Mouse (Mus musculus): ENCODE data around the gene Lpin2.
A peak's percentile ranks its signal among the peaks of the same experiment; 100 is the strongest.

Lpin2 gene

DNA sequence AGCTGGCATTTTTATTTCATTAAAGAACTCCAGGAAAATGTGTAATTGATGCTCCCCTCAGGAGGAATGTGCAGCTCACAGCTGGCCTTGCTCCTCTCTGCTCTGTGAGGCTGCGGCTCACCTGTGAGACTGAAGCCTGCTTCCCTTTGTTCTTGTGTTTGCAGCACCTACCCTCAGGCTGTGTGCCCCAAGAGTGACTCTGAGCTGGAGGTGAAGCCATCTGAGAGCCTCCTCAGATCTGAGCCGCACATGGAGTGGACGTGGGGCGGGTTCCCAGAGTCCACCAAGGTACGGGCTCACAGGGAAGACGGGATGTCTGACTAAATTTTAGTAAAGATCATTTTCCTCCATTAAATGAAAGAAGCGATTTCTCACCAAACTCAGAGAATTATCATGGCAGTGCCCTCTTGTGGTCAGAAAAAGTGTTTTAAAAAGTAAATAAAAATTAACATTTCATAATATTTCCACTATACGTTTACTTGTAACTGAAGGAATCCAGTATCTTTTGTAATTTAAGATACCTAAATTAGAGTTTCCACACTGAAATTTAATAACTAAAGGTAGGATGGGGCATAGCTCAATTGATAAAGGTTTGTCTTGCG, 47.8 kb downstream of the Lpin2 start:
- DNase-seq (ENCODE audit: low read depth, low spot score): peak; percentile 43

DNA sequence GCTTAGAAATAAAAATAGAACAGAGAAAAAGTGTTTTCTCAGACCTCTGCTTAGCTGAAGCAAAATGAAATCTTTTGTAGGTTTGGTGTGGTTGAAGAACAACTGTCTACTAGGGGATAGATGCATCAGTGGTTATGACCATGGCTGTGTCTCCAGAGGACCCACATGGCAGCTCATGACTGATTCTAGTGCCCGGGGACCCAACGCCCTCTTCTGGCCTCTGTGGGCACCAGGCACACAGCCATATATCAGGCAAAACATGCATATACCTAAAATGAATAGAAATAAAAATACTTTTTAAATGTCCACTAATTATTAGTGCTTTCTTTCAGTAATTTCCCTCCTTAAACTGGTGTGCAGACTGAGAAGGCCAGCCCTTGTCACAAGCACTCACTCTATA, 49.6 kb downstream of the Lpin2 start:
- no peak for DNase-seq (ENCODE audit: low read depth, low spot score)

DNA sequence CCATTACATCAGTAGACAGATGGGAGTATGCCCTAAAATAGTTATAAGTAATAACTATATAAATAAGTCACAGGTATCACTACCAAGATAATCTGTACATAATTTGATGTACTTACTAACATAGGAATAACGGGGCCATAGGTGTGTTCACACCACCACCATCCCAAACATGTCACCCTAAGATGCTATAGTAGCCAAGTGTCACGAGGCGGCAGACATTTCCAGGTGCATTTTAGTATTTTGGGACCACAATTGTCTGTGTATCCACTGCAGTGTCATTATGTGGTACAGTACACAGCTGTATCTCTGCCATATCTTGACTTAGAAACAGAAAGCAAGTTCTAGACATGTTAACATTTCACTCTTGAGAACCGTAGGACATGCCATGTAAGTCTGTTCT, 50.9 kb downstream of the Lpin2 start:
- no peak for DNase-seq (ENCODE audit: low read depth, low spot score)

DNA sequence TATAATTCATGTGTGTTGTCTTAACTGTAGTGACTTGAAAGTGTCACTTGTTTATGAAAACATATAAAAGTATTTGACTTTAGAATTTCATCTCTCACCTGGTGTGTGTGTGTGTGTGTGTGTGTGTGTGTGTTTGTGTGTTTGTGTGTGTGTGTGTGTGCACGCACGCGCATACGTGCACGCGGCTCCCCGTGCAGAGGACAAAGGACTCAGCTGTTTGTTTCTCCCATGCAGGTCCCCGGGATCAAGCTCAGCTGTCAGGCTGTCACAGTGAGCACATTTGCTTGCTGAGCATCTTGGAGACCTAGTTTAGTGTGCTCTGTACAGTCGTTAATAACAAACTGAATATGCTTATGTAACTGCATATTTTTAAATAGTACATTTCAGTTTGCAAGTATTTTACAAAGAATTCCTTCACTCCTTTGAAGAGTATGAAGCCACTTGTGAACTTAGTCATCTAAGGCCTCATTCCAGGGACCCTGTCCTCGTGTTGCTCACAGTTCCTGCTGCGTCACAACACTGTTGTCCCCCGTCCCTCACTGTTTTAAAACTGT, 51.8 kb downstream of the Lpin2 start:
- DNase-seq (ENCODE audit: low read depth, low spot score): no peak

DNA sequence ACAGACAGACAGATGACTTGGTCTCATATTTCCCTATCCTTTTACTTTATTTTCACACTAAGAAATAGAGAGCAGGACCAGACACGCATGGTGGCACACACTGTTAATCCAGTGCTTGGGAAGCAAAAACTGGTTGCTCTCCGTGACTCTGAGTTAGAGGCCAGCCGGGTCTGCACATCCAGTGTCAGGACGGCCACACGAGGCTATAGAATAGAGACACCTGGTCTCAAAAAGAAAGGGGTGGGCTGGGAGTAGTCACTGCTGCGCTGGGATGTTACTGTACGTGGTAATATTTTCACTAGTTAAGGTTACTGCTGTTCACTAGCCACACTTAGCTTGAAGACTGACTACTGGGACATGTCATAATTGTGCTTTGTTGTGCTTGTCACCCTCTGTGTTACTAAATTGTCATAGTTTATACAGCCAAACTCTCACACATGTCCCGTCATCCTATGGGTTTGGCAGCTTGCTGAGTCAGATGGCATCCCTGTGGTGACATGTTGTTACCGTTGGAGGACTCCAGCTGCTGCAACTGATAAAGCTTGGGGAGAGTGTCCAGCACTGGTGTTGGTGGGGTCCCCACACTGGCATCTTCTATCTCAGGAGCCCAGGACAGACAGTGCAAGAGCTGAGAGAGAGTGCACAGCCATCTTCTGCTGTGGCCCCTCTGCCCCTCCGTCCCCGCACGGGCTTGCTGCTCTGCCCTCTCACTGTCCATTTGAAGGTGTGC, 53.0 kb downstream of the Lpin2 start:
- no peak for DNase-seq (ENCODE audit: low read depth, low spot score)

DNA sequence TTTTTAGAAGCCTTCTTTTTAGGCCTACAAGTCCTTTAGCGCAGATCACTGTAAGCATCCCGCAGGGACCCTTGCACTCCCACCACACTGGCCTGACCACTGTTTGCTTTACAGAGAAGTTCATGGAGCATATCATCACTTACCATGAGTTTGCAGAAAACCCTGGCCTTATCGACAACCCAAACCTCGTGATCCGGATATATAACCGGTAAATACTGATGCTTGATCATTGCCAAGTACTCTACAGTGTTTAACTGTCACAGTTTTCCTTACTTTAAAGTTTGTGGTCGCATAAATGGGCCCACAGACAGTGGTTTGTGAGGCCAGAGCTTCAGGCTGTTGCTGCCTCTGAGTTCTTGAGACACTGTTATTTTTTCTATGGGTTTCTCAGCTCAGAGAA, 56.1 kb downstream of the Lpin2 start:
- DNase-seq (ENCODE audit: low read depth, low spot score): no peak

DNA sequence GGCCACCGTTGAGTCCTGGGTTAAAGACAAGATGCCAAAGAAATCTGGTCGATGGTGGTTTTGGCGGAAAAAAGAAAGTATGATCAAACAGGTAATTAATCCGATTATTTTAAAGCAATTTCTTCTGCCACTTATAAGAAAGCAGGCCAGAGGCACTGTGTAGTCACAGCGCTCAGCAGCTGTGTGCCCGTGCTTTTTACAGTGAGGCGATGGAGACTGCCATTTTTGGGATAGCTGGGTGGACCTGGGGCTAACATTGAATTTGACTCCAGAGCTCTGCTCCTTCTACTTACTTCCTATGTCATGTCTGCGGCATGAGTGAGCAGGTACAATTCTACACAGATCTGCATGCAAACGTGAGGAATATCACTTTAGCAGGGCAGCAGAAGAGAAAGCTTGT, 58.5 kb downstream of the Lpin2 start:
- no peak for DNase-seq (ENCODE audit: low read depth, low spot score)

DNA sequence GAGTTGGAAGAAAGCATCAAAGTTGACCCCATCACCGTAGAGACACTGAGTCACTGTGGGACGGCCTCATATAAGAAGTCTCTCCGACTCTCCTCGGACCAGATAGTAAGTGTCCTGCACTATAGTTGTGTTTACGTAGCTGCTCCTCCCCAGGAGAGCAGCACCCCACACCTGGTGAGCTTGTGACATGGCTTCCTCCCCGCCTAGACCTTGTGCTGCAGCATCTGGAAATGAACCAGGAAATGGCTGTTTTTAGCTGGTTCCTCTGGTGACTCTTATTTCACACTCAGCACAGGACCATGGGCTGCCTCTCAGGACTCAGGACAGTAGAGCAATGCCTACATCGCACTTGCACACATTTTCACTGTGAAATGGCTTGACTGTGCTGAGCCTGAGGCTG, 60.3 kb downstream of the Lpin2 start:
- no peak for DNase-seq (ENCODE audit: low read depth, low spot score)

DNA sequence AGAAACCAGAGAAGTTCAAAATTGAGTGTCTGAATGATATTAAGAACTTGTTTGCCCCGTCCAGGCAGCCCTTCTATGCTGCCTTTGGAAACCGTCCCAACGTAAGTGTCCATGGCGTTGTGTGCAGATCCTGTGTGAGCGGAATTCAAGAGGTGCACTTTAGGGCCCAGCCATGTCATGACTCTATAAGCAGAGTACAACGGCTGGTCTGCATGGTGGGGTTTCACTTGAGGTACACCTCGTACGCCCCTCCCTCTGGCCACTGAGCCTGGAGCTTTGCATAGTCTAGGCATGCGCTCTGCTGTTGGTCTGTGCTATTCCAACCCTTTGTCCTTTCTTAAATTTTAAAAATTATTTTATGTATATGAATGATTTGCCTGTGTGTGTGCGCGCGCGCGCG, 62.8 kb downstream of the Lpin2 start:
- DNase-seq (ENCODE audit: low read depth, low spot score): no peak

DNA sequence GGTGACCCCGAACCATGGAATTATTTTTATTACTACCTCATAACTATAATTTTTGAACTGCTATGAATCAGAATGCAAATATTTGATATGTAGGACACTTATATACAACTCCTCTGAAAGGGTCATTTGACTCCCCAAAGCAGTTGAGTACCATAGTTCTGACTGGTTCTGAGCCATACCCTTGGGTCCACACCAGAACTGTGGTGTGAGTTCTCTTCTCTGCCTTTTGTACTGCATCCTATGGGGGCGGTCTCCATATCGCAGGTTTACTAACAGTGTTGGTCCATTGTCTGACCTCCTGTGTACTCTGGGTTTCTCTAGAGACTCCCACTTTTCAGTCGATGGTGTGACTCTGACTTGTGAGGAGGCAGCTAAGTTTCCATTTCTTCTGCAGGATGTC, 63.7 kb downstream of the Lpin2 start:
- DNase-seq (ENCODE audit: low read depth, low spot score): no peak

DNA sequence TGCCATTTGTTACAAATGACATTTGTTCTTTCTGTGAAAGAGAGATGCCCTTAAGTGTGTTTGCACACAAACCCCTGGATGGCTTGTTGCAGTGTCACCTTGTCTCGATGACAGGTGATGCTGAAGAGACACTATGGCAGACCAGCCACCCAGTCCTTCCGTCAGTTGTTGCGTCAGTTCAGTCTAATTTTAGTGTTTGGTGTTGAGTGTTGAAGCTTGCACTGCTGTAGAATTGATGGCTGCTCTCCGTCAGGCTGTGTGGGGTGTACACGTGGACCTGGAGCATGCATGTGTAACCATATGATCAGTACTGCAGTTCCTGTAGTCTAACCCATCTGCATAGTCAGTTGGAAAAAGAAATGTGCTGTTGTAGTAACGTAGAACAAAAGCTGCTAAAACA, 66.6 kb downstream of the Lpin2 start:
- no peak for DNase-seq (ENCODE audit: low read depth, low spot score)

DNA sequence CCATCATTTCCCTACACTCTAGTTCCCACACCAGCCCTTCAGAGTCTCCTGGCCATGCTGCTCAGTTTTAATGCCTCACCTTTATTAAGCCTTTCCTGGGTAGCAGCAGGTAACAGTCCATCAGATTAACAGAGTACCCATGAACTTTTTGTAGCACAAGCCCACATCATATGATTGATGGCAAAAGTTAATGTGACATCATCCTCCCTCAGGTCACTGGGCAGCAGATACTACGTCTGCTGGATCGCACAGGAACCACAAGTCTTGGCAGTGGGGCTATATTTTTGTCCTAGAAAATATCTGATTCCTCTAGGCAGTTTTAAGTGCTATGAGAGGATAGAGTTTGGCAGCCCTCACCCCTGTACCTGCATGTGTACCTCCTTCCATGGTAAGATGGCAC, 67.7 kb downstream of the Lpin2 start:
- DNase-seq (ENCODE audit: low read depth, low spot score): no peak

DNA sequence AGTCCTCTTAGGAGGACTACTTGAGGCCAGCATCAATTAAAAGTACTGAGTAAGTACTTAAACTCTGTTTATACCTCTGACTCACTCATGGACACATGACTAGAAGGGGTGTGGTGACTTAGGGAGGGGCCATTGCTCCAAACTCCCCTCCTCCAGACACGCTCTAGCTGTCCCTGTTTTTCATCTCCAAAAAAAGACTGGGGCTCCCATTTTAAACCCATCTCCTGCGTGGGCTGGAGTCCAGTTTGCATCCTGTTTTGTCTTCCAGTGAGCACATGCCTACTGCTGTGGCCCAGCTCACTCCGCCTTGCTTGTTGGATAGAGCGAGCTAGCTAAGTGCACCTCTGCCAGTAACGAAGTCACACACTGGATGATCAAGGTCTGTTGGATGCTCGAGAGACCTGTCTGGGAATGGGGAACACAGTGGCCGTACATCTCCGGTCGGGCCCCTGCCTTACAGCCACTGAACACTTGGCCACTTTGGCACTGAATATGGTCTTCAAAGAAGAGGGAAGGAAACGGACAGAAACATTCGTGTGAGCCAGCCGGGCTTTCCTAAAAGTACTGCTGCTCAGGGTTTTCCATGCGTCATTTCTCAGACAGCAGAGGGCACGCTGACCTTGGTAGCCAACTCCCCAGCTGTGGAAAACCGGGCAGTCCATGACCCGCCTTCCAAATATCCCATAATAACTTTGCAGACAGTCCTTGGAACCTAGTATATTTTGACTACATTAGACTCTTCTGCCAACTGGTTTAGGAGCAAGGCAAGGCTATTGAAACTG, 68.7 kb downstream of the Lpin2 start:
- DNase-seq (ENCODE audit: low read depth, low spot score): no peak

DNA sequence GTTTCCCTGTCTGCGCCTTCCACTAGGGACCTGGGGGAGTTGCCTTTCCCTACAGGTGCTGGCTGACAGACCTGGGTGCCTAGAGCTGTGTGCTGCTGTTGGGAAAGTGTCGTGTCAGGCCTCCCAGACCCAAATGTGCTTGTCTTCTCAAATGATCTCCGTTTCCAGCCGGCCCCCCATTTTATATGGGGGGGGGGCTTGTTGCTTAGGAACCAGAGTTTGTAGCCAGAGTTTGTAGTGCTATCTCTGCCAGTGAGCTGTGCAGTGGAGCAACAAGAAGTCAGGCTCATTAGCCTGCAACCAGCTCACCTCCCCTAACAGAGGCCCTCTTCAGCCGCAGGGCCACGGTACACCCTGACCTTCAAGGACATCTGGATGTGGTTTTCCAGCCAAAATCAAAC, 69.2 kb downstream of the Lpin2 start:
- no peak for DNase-seq (ENCODE audit: low read depth, low spot score)

DNA sequence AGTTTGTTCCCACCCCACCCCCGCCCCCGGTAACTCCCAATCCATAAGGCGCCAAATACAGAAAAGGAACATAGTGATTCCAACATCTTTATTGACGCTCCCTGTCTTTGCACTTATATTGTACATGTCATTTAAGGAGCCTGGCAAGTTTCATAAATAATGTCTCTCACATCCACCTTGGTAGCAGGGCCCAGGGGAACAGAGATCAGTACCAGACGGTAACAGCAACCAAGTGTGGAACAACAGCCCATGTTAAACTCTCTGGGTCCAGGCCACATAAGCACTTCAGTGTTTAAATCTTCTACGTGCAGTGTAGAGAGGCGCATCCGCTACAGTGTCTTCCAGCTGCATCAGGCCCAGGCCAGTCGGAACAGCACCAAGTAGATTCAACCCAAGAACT, 69.7 kb downstream of the Lpin2 start:
- DNase-seq (ENCODE audit: low read depth, low spot score): no peak

DNA sequence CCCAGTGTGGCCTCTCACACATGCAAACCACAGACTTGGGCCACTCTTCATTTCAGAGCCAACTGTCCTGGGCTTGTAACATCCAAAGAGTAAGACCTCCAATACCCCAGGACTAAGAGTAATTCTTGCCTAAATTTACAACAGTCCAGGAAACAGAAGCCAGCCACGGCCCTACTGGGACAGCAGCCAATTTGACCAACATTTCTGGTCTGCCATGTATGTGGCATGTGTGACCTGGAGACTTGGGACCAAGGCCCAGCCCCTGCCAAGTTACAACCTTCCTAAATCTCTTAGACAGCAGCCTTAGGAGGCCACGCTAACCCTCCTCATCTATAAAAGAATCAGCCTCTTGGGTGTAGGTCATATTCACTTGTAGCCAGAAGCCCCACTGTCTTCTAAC, 71.0 kb downstream of the Lpin2 start:
- no peak for DNase-seq (ENCODE audit: low read depth, low spot score)

DNA sequence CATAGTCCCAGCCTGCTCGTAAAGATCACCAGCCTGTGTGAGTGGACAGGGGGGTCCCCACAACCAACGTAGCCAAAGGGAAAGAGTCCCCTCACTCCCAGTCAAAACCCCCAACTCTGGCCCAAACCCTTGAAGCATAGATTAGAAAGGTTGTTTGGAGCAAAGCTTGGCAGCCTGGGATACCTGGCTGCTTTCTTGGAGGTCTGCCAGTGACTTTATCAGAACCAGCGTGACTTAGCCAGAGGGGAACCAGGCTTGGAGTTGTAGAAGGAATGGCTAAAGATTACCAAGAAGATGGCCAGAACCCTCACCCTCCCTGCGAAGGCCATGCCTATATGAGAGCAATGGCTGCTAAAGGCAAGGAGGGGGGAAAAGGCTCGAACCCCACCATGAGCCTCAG, 71.7 kb downstream of the Lpin2 start:
- DNase-seq (ENCODE audit: low read depth, low spot score): no peak

DNA sequence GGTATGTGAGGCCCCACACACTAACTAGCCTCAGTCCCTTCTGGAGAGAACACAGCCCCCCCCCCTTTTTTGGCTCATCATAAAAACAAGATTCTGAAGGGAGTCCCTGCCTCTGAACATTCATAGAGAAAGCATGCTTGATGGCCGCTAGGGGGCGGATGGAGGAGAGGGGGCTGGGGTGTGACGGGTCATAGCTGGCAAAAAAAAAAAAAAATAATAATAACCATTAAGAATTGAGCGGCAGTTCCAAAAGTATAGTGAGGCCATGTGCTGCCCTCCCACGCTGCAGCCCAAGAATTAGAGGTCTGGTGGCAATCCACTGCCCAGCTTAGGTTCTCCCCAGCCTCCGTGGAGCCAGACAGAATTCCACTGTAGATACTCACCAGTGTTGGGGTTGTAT, 72.4 kb downstream of the Lpin2 start:
- DNase-seq (ENCODE audit: low read depth, low spot score): peak; percentile 60

DNA sequence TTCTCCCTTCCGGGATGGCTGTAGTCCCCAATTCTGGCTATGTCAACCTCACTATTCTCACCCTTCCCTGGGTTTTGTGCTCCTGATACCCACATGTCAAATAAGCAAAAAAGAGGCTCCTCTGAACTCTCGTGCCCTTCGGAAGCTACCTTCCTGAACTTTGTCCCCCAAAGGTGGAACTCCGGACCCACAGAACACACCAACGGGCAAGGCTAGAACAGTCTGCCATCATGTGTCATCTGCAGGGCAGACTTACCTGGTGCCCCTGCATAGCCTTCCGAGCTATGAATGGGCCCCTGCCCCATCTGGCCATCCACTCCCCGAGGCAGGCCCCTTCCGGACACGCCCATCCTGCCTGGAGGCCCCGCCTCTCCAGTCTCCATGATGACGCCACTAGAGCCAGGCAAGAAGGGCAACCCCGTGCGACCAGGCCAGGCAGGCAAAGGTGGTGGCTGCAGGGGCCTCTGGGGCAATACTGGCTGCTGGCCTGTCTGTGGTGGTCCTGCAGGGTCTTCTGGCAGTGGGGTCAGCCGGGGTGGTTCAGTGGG, 73.8 kb downstream of the Lpin2 start:
- DNase-seq (ENCODE audit: low read depth, low spot score): no peak

DNA sequence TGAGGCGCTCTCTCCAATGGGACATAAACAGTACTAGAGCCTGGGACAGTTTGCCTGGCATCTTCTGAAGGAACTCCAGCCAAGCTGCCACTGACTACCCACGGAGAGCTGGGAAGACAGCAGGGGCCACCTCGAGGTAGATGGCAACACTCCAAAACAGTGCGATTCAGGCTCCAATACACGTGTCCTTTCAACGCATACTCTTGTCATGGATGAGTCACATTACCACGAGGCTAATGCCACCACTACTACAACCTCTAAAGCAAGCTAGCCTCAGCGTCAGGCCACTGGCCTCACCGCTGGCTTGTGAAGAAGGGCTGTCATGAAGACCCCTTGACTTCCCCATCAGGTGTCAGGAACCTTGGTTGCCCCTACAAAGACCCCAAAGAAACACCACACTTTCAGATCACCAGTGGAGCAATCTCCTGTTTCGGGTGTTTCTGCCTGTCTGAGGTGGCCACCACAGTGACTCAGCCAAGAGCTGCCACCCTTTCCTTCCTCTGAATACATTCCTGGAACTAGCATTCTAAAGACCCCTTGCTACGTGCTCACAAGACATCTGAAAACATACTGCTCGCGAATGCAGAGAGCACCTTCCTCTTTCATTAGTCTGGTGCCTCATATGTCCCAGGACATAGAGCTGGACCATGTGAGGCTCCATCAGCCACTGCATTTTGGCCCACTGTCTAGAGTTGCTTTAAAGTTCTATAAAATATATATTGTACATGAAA, 74.6 kb downstream of the Lpin2 start:
- no peak for DNase-seq (ENCODE audit: low read depth, low spot score)

DNA sequence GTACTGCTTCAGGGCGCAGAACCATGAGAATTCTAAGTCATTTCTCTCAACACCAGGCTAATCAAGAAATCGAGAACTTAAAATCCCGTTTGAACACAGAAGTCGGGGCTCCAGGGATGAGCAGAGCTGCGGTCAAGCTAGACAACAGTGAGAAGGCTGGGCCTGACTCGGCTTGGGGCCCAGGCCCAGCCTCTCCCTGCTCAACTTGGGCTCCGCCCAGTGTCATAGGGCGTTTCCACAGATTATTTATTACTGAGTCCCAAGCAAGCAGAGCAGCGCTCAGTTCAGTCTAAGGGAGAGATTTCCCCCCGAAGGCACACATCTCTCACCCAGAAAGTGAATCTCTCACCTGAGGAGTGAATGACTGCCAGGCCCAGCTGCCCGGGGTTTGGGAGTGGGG, 77.4 kb downstream of the Lpin2 start:
- DNase-seq (ENCODE audit: low read depth, low spot score): no peak

DNA sequence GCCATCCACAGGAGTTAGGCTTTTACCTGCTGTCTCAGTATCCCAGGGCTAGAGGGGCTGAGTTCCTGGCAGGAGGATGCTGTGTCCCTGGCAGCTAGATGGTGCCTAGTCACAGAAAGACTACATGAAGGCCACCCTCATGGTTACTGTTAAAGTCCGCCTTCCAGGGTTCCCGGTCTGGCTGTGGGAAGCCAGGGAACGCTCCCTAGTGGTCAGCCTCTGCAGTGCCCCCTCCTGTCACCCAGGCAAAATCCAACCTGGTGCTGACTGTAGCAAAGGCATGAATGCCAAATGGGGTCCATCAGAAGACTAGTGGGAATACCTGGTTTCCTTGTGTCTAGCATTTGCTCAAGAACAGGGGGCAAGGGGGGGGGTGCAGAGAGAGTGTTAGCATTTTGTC, 78.3 kb downstream of the Lpin2 start:
- no peak for DNase-seq (ENCODE audit: low read depth, low spot score)

Data from CD4-positive, CD25-positive, alpha-beta regulatory T cell, adult 2 months (primary cell).